Mouse (Mus musculus) c-Kit-positive CD71-positive TER-119-negative erythroid progenitor cells, embryonic 14.5 days (primary cell): ENCODE data around the gene Ppp1r1b.
A peak's percentile ranks its signal among the peaks of the same experiment; 100 is the strongest.

Source experiments
- DNase-seq: peaks from one replicate; pipeline ENCODE4 v3.0.0-alpha.2; 2013; ENCODE audit warnings: low read depth

The Ppp1r1b gene

DNA sequence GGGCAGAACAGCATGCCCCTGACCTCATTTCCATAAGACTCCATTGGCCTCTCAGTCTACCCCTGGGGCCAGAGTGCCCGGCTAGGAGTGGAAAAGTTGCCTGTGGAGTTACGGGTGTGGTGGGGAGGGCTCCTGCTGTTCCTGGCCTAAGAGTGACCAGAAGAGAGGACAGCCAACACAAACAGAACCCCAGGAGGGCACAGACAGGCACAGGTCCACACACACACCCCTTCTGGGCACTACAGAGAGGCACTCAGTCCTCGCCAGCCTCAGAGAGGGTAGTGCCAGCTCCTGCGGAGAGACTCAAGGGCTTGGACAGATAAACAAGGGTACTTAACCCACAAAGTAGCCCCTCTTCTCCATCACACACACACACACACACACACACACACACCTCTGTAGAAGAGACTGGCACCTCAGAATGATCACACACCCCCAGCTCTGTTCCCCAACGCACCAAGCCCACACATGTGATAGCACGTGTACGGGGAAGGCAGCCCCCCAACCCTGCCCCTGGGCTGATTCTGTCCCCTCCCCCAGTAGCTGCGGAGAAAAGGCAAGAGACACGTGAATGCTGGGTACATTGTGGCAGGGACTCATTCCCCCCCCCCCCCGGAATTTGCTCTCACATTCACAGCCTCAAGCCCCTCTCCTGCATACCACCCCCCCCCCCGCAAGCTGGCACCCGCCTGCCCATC is 670 bp upstream of the Ppp1r1b start:
- DNase-seq: no peak

DNA sequence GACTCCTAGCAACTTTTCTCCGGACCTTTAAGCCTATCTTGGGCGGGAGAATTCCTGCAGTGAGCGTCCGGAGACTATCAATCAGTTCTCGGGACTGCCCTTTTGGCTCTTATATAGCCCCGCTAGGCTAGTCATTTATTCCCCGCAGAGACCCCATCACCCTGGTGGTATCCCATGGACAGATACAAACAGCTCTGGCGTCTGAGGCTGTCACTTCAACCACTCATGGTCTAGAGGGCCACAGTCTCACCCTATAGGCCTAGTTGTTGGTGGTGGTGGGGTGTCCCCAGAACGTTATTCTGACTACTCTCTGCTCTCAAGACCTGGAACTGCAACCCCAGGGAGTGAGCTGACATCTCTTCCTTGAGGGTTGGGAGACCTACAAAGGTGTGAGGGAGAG is 1.1 kb downstream of the Ppp1r1b start:
- no peak for DNase-seq

DNA sequence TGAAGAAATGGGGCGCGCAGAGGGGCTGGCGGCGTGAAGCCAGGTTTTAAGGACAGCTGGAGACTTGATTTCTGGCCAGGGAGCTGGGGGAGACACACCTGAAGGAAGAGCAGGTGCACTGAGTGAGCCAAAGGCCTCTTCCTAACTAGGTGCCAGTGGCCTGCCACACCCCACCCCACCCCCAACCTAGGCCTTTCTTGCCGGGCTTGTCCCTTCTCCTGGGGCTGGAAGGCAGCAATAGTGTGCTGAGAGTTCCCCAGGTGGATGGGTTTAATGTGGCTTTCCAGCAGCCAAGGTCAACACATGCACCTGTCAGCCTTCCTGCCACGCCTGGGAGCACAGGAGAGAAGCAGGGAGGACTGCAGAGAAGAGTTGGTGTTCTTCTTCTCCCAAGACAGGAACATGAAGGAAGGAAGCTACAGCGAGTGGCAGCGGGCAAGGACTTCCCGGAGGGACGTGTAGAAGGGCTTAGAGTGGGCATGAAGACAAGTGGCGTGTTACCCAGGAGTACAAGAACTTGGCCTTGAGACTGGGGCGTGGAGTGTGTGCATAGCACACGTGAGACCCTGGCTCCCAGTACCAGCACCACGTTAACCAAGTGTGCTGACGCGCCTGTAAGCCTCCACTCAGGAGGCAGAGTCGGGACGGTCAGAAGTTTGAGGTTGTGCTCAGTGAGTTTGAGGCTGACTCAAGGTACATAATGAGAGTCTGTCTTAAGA is 4.2 kb downstream of the Ppp1r1b start:
- DNase-seq: no peak

DNA sequence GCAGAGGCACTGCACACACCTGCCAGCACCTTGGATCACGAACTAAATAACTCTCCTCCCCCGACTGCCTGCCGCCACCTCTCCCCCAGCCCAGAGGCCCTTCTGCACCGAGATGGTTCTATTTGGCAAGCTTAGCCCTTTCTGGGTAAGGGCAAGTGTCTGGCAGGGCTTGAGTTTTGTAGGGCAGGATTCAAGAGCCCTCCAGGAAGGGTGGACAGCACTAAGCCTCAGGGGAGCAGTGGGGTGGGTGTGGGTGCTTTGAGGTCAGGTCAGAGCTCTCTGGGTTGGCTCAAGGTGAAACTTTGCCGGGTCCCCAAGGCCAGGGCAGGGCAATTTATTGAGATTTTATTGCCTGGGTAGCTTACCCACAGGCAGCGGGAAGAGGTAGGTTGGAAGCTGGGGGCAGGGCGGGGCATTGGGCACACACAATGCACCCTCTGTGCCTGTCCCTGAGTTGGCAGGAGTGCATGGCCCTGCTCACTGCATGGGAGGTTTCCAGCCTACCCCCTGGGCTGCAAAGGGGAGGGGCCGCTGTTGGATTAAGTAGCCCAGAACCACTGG is 5.5 kb downstream of the Ppp1r1b start:
- no peak for DNase-seq

DNA sequence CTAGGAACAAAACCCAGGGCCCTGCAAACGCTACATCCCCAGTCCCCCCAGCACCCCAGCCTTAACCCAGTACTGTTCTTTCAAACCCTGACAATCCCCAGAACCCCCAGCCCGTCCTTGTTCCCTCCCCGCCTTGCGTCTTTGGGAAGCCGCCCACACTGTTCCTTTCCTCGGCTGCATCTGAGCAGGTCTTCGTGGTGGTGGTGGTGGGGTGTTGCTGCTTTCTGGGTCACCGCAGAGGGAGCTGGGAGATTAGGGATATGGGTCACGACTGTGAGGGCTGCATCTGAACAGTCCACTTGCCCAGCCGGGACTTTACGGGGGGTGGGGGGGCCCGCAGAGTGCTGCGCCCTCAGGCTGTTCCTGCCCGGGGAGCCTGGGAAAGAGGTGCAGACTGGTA is 6.2 kb downstream of the Ppp1r1b start:
- DNase-seq: no peak

DNA sequence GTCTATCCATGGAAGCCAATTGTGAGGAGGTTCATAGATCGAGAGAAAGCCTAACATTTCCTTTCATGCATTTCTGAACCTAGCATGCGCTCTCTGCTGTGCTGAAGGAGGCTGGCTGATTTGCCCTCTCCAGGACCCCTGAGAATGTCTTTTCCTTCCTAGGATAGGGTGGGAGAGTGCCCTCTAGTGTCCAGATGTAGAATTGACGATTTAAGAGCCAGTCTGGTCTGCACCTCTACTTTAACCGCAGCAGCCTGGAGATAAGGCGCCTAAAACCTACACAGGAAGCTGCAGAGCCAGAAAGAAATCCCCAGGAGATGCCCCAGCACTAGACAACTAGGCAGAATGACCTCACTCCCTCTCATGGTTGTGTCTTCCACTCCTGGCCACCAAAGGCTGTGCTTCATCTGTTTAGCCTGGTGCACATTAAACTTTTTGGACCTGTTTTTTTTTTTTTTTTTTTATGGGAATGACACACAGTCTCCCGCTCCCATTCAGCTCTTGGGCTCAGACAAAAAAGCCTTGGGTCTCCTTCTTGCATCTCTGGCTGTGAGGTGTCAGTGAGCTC is 7.6 kb downstream of the Ppp1r1b start:
- peak; percentile 75 for DNase-seq

DNA sequence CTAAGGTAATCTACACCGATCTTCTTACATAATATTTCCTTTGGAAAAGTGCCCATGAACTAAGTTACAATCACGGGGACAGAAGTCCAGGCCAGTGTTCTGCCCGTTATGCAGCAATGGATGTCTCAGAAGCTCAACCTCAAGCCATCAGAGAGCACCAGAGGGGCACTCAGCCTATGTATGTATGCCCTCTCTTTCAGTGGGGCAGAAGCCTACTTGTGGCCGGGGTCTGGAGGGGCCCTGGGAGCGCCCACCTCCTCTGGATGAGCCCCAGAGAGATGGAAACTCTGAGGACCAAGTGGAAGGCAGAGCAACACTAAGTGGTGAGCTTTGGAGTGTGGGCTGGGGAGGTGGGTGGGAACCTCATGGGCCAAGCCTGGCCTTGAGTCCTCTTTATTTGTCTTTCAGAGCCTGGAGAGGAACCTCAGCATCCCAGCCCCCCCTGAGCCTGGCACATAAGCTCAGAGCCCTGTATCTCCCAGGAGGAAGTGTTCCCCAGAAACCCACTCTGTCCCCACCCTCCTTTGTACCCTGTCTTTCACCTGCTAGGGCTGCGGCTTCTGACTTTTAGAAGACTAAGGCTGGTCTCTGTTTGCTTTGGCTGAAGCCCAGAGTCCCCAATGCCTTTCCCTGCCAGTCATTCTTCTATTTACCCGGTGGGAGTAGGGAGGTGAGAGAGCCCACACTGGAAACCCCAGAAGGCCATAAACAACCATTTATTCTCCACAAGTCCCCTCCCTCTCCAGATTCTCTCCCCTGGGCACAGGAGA is 8.6 kb downstream of the Ppp1r1b start:
- DNase-seq: no peak

DNA sequence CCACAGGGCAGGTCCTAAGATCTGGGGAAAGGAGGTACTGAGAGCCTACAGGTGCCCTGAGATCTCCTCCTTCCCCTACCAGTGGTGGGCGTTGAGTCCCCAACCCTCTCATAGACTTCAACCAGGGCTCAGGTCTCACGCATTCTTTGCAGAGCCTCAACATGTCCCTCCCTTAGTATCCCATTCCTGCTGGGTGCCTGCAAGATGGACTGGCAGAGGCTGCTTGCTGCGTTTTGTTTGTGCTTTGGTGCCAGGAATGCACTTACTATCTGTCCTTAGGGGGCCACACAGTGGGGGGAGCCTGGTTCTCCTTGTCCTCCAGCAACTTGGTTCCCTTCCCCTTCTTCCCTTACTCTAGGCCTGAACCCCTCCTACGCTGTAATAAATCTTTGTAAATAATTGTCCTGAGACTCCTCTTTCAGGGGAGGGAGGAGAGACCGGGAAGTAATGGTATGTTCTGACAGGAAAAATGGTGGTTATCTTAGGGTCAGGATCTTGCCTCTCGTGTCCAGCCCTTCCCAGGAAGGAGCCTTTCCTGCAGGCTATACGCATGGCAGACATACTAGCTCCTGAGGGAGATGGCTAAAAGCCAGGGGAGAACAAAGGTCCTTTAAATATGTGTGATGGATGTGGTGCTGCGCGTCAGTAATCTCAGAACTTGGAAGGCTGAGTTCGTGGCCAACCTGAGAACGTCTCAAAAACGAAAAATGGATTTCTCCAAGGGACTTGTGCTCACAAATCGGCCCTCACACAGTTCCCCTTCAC is 9.4 kb downstream of the Ppp1r1b start:
- DNase-seq: no peak

DNA sequence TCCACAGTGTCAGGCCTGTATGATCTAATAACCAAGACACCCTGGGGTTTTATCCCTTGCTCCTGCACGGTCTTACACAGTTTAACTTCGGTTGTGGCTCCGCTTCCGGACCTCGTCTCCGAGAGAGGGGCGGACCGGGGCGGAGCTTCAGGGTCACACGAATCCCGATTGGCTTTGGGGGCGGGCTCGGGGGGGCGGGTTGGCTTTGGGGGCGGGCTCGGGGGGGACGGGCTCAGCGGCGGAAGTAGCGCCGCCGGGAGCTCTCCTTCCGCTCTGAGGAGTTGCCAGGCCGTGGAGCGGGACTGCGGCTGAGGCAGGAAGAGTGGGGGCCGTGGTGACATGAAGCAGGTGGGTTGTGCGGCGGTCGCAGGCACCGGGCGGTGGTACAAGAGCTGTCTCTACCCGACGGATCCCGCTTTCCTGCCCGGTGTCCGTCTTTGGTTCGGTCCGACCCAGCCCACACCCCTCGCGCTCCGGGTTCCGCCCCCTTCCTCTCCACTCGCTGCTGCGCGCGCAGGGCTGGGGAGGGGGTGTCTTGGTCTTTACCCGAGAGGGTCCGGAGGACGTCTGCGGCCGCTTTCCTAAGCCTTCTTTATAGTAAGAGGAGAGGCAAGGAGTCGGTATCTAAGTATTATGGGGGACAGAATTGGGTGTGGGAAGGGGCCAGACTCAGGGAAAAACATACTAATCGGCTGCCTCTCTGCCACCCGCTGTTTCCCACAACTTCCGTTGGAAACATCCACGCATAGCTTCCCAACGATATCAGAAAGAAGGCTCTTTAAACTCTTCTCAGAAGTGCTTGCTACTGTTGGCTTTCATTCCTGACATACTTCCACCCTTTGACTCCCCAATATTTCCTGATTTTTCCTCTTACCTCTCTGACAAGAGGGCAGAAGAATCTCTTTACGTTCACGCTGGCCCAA is 10.2 kb downstream of the Ppp1r1b start, which contains the start of gene Stard3:
TSS of gene Stard3 (plus strand) at position 208 of the 923 bp plus-strand sequence.
- peak; percentile 89 for DNase-seq

DNA sequence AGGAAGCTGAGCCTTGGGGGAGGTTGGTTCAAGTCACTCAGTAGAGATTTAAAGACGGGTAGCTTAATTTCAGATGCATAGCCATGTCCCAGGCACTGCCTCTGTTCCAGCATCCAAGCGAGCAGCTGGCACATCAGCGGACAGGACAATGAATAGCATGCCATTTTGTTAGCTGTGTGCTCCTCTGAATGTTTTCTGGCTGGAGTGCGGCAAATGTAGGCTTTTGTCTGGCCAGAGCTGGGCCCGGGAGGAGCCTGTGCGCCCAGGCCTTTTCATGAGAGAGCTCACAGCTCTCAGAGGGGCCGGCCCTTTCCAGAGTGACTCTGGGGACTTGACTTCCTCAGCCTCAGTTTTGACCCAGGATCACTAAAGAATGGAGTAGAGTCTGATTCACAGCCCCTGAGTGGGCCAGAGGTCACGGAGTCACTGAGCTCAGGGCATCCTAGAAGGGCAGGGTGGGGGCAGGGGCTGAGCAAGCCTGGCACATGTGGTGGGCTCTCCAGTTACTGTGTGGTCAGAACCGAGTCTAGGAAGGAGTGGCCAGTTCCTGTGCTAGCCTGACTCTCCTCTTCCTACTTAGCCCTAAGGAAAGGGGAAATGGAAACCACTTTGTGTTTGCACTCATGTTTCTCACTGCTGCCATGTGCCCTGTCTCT is 12.8 kb downstream of the Ppp1r1b start:
- DNase-seq: no peak

DNA sequence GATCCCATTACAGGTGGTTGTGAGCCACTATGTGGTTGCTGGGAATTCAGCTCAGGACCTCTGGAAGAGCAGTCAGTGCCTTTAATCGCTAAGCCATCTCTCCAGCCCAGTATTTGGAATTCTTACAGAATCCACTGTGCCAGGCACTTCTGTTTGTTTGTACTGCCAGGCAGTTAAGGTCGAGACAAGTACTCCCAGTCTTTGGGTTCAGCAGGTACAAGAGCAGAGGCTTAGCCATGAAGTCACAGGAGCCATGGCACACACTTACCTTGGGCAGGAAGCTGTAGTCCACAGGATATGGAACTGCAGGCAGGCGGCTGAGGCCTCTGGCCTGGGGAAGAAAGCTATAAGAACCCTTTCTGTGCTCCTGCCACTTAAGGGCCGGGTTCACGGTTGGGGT is 15.6 kb downstream of the Ppp1r1b start:
- no peak for DNase-seq

DNA sequence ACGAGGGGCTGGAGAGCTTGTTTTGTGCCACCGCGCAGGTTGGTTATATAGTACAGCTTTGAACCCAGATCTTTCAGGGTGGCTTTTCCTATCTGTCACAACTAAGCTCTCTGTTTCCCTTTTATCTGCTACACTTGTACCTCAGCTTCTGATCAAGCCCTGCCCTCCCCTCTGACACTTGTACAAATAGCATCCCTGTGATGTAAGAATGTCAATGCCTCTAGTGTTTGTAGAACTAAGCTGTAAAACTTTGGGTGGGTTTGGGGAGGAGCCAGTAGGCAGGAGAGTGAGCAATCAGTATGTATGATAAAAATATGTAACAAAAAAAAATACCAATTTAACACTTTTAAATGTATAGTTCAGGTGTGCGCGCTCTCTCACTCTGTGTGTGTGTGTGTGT is 16.2 kb downstream of the Ppp1r1b start:
- no peak for DNase-seq

DNA sequence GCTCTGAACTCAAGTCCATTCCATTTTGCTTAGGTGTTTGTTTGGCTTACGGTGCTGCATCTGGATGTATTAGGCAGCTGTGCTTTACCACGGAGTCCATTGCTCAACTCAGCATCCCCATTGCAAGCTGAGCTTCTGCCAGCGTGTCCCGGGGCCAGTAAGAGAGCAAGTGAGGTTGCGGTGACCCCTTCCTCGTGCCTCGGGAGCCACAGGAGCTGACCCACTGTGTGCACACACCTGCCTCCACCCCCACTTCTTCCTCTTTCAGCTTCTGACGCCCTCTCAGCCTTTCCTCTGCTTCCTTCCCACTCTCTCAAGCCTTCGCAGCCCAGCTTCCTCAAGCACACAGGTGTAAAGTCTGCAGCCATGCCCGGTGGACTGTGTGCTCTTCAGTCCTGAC is 18.1 kb downstream of the Ppp1r1b start:
- no peak for DNase-seq

DNA sequence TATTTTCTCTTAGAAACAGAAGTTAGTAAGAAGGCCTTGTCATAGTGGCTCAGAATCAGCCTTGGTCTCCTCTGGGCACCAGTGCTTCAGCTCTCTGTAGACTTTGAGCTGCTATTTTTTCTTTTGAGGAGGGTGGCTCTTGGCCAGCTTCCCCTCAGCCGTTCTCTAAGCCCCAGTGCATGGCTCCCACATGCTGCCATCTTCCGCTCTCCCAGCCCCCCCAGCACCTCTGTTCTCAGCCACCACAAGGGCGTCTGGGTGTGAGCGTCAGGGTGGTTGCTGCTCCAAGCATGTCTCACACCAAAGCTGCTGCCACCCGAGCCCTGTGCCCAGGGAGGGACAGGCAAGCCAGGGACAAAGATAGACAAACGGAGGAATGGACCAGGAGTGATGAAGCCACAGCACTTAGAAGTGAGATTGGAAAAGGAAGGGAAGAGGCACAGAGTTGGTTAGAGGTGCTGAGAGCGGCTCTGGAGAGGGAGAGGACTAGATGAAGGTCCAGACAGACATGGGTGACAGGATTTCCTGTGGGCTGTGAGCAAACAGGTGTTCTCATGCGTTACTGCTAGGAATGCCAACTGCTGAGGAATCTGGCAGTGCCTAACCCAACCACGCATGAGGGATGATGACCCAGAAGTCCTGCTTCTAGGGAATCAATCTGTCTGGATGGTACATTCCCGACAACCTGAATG is 19.1 kb downstream of the Ppp1r1b start:
- no peak for DNase-seq

DNA sequence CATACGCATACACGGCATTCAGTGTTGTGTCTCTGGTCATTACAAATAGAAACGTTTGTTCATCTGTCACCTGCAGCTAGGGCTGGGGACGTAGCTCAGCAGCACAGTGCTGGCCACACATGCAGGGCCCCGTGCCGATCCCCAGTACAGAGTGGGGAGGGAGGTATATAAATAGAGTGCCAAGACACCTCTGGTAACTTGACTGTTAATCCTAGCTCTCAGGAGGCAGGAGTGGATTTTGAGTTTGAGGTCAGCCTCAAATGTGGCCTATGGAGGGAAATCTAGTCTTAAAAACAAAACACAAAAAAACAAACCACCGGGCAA is 19.6 kb downstream of the Ppp1r1b start:
- DNase-seq: no peak

DNA sequence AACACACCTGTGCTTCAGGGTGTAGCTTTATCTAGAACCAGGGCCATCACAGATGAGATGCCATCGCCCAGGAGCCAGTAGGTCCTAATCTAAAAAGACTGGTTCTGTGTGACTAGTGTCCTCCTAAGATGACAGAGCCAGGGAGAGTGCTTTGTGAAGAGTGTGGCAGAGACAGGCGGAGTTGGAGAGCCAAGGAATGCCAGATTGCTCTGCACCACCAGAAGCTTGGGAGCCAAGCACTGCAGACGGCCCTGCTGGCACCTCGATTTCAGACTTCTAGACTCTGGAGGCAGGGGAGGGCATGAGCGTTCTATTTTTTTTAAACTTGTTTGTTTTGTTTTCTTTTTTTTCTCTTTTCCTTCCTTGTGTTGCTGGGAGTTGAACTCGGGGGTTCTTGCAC is 21.1 kb downstream of the Ppp1r1b start:
- DNase-seq: no peak

DNA sequence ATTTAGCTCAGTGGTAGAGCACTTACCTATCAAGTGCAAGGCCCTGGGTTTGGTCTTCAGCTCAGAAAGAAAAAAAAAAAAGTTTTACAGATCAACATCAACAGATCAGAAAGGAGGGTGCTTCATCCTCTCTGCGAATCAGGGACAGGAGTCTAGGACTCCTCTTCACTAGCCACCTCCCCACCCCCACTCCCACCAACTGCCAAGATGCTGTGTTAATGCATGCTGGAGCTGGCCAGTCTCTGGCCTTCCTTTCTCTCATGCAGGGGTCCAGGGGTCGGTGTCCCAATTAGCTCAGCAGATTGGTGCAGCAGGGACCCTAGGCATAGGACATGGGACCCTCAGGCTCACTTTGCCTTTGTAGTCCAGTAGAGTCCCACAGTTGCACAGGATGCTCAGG is 22.4 kb downstream of the Ppp1r1b start:
- DNase-seq: no peak

DNA sequence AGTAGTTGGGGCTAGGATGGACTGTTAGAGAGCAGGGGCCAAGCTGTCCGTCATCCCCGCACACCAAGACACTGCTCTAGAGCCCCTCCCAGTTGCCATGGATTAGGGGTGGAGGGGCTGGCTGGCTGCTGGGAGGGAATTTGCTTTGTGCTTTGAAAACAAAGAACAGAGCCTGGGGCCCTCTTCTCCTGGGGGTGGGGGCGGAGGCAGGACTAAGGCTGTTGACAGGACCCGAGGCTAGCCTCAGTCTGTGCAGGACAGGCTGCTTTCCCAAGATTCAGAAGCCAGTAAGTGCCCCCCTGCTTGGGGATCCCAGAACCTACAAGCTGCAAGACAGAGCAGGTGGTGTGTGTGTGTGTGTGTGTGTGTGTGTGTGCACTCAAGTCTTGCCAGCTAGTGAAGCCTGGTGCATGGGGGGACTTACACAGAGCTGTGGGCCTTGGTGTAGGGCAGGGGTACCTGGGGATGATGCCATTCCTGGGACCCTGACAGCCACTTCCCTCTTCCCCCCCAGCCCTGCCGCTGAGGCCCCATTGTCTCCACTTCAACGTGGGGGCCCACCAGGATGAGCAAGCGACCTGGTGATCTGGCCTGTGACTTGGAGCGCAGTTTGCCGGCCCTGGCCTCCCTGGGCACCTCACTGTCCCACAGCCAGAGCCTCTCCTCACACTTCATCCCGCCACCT is 23.5 kb downstream of the Ppp1r1b start:
- no peak for DNase-seq

DNA sequence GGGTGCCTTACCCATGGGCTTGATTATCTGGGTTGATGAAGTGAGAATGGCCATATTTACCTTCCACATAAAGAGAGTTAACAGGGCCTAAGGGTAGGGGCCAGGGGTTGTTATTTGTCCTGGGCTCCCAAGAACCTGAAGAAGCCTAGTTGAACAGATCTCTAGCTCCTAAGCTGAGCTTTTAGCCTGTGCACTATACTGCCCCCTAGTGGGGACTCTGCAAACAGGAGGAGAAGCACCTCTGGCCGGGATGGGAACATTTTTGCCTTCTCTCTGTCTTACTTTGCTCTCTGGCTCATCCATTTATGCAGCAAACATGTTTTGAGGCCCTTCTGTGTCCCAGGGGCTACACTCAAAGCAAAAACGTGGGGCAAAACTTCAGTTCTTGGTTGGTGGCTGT is 24.2 kb downstream of the Ppp1r1b start:
- DNase-seq: peak; percentile 57
